Mouse (Mus musculus): ENCODE measurements around the gene Lgals9.
"Not testable (repeated sequence)": the region's sequence is repeated elsewhere in the genome, so short reads cannot be mapped to it uniquely, and the experiment has no call there.

Lgals9 gene

GRCm38 (mm10) chr11:79007356-79007755, 22.6 kb upstream of the Lgals9 start:
- not testable (repeated sequence) for DNase-seq (ENCODE audit: low spot score in 2 of 2)

GRCm38 (mm10) chr11:79006417-79006816, 21.7 kb upstream of the Lgals9 start:
- peak in 1 of 2 experiments; percentile 3 for DNase-seq (ENCODE audit: low spot score in 2 of 2)

GRCm38 (mm10) chr11:79005578-79006394, 21.0 kb upstream of the Lgals9 start:
- DNase-seq (ENCODE audit: low spot score in 2 of 2): no peak

- DNase-seq (ENCODE audit: low spot score in 2 of 2): no peak
Measured at GRCm38 (mm10) chr11:79003769-79004638, 19.3 kb upstream of the Lgals9 start.

GRCm38 (mm10) chr11:79003053-79003768, 18.5 kb upstream of the Lgals9 start:
- DNase-seq (ENCODE audit: low spot score in 2 of 2): no peak

GRCm38 (mm10) chr11:79002551-79002951, 17.8 kb upstream of the Lgals9 start:
- no peak for DNase-seq (ENCODE audit: low spot score in 2 of 2)

- DNase-seq (ENCODE audit: low spot score in 2 of 2): no peak
Measured at GRCm38 (mm10) chr11:79001871-79002270, 17.1 kb upstream of the Lgals9 start.

GRCm38 (mm10) chr11:78999118-78999517, 14.4 kb upstream of the Lgals9 start:
- no peak for DNase-seq (ENCODE audit: low spot score in 2 of 2)

GRCm38 (mm10) chr11:78990875-78991543, 6.3 kb upstream of the Lgals9 start:
- DNase-seq (ENCODE audit: low spot score in 2 of 2): not testable (repeated sequence)

- DNase-seq (ENCODE audit: low spot score in 2 of 2): no peak
Measured at GRCm38 (mm10) chr11:78990096-78990495, 5.3 kb upstream of the Lgals9 start.

GRCm38 (mm10) chr11:78989206-78989605, 4.5 kb upstream of the Lgals9 start:
- not testable (repeated sequence) for DNase-seq (ENCODE audit: low spot score in 2 of 2)

GRCm38 (mm10) chr11:78986311-78987002, 1.7 kb upstream of the Lgals9 start:
- DNase-seq (ENCODE audit: low spot score in 2 of 2): no peak

GRCm38 (mm10) chr11:78985505-78985904, 759 bp upstream of the Lgals9 start:
- DNase-seq (ENCODE audit: low spot score in 2 of 2): no peak

GRCm38 (mm10) chr11:78983539-78983938, 1.2 kb downstream of the Lgals9 start:
- no peak for DNase-seq (ENCODE audit: low spot score in 2 of 2)

GRCm38 (mm10) chr11:78982513-78983291, 2.0 kb downstream of the Lgals9 start:
- DNase-seq (ENCODE audit: low spot score in 2 of 2): peak in 1 of 2 experiments; percentile 36

GRCm38 (mm10) chr11:78982042-78982441, 2.7 kb downstream of the Lgals9 start:
- peak in 1 of 2 experiments; percentile 11 for DNase-seq (ENCODE audit: low spot score in 2 of 2)

GRCm38 (mm10) chr11:78980083-78980634, 4.6 kb downstream of the Lgals9 start:
- DNase-seq (ENCODE audit: low spot score in 2 of 2): no peak

- DNase-seq (ENCODE audit: low spot score in 2 of 2): peak in 1 of 2 experiments; percentile 41
Measured at GRCm38 (mm10) chr11:78978176-78979019, 6.3 kb downstream of the Lgals9 start.
